Mouse (Mus musculus) frontal cortex, postnatal 10 days (tissue): ENCODE data around the gene Coro7.
"Not testable (repeated sequence)": the region's sequence is repeated elsewhere in the genome, so short reads cannot be mapped to it uniquely, and the experiment has no call there.

ENCODE experiments used
- DNase-seq, 2 experiments: peaks; one replicate each; pipeline ENCODE4 v3.0.0; 2022; ENCODE audit warnings: low spot score in 2 of 2, mixed read lengths in 1 of 2

Coro7 gene

DNA sequence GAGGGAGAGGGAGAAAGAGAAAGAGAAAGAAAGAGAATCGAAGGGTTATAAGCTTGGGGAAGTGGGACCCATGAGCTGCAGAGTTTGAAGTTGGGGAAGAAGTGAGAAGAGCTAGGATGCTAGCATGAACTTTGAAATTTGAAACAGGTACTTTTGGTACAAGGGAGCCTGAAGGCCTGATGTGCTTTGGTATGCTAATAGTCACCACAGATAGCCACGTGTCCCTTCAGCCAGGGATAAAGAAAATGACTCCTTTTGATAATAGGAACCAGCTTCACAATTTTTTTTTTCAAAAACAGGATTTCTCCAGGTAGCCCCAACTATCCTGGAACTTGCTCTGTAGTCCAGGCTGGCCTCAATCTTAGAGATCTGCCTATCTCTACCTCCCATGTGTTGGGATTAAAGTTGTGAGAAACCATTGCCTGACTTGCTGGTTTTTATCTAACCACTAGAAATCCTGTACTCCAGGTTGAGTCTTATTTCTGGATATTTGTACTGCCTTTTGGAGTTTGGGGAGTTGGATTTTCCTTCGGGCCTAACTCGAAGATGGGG lies 3.1 kb upstream of the Coro7 start:
- no peak for DNase-seq

DNA sequence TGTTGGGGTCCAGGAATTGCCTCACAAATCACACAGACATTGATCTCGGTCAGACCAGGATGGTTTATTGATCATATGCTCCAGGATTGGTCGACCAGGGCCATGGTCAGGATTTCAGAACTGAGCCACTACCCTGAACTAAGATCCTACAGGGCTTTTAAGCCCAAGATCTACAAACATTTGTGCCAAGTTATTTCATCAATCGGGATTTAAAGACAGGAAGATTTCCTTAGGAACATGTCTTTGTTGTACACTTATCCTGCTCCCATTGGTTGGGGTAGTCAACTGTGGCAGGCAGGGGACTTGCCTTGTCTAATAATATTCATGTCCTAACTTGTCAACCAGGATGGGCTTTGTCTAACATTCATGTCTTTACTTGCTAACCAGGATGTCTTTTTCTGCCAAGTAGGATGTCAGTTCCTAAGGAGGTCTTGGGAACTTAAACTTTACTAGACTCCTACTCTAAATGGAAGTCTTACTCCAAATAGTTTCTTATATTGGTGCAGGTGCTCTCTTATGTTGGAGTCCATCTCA lies 1.4 kb upstream of the Coro7 start:
- DNase-seq = not testable (repeated sequence)

DNA sequence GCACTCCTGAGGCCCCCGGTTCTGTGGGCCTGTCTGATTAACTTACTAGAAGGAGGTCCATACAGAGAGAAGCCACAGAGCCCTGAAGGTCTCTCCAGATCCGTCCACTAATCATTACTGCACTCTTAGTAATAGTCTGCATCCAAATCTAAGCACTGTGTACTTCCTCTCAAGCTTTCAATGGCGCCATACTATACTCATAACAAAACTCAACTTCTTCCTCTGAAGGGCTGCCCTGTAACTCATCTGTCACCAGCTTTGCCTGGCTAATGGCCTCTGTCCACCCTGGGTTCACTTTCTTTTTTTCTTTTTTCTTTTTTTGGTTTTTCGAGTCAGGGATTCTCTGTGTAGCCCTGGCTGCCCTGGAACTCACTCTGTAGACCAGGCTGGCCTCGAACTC lies 1.5 kb downstream of the Coro7 start:
- DNase-seq = no peak

DNA sequence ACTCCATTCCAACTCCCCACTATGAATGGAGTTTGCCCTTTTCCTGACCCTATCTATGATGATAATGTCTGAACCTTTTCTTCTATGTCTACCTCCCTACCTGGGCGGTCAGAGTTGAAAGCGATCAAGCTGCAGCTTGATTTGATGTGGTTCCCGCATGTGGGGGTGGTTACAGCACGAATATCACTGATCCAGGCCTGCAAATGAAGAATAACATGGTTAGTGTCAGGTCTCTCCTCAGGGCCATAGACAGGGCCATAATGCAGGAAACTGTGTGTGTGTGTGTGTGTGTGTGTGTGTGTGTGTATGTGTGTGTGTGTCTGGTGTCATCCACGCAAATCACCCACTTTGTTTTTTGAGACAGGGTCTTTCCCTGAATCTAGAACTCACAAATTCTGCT lies 2.7 kb downstream of the Coro7 start:
- no peak for DNase-seq

DNA sequence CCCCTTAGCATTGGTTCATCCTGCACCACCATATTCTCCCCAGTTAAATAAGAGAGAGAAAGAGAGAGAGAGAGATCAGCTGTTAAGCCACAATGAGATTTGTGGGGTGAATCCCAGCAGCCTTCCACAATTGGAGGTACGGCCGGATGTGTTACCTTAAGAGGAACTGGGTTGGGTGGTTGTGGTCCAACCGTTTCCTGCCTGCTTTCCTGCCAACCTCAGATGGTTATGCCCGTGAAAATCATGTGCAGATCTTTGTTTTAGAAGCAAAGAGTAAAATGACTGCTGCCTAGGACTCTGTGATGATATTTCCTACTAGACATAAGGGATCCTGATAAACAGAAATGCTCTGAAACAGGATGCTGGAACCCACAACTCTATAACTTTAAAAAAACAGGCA lies 5.5 kb downstream of the Coro7 start:
- no peak for DNase-seq

DNA sequence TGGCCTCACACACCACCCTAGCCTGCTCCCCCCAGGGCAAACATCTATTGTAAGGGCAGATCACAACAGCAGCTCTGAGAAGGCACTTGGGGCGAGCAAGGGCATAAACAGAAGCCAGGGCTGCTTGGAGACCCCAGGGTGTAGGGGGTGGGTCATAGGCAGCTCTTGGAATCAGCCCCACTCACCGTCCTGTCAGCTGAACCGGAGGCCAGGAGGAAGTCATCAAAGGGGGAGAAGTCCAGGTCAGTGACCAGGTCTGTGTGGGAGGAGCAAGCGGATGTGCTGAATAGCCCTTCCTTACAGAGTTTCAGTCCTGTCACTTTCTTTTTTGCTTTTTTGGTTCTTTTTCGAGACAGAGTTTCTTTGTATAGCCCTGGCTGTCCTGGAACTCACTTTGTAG lies 9.3 kb downstream of the Coro7 start:
- no peak for DNase-seq

DNA sequence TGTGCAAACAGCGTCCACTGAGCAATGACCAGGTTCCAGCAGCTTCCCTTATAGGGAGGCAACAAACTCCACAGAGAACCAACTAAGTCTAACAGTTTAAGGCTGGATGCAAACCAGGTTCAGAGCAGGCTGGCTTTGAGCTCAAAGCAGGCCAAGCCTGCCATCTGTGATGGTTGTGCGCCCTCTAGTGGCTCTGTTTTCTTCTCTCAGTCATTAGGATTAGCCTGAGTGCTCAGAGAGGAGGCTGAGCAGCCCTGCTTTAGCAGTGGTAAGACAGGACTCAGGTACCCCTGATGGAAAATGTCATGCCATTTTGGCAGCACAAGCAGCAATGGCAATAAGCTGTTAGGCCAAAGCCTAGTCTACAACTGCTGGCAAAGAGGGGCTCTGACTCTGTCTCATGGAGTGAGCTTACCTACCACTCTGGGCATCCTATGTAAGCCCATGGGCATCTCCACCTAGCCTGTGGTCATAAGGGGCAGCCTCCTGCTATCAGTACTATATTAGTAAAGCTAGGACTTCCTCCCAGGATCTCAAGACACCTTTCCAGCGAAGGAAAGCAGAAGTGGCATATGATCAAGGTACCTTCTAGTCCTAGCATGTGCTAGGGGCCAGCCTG lies 12.3 kb downstream of the Coro7 start:
- DNase-seq = peak in 1 of 2 experiments; percentile 80

DNA sequence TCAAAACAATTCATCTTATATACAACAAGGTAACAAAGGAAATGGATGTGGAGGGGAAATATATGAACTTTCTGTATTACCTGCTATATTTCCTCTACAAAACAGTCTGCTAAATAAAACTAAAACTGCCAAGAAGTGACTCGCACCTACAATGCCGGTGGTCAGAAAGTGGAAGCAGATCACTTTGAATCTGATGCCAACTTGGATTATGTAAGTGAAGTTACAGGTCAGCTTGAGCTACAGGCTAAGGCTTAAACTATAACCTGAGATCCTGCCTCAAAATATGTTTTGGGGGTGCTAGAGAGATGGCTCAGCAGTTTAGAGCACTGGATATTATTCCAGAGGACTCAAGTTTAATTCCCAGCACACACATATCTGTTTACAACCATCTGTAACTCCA lies 13.9 kb downstream of the Coro7 start:
- no peak for DNase-seq

DNA sequence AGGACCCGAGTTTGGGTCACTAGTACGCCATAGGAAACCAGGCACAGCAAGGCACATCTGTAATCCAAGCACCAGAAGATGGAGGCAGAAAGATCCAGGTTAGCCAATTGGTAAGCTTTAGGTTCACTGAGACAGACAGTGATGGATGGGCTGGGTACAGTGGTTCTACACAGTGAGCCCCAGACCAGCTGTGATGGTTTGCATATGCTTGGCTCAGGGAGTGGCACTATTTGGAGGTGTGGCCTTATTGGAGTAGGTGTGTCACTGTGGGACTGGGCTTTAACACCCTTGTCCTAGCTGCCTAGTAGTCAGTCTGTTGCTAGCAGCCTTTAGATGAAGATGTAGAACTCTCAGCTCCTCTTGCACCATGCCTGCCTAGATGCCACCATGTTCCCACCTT lies 15.8 kb downstream of the Coro7 start:
- DNase-seq = no peak

DNA sequence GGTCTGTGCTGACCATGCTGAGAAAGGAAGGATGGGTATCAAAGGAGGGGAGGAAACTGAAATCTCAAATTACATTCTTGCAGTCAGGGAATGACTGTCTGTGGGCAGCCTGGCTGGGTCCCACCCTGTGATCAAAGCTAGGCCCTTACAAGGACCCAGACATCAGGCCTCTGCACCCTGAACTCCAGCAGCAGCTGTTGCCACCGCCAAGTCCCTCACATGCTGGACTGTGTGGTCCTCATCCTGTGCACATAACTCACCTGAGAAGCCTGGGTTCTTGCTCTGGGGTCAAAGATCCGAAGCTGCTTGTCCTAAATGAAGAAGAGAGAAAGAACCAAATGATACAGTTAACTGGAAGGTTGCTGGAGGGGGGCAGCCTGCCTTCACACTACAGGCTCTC lies 18.0 kb downstream of the Coro7 start:
- DNase-seq = no peak

DNA sequence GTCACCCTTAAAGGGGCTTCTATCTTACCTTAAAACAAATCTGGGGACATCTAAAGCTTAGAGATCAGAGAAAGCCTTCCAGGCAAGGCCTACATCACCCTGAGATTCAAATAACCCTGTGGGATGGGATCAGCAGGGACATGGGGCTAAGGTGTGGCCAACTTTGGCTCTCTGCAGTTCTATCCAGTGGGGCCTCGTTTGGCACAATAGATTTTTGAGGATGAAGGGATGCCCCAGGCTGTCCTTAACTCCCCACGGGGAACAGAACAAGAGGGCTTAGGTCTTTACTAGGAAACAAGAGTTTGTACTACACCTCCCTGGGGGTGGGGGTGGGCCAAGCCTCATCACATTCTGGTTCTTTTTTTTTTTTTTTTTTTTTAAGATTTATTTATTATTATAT lies 20.3 kb downstream of the Coro7 start:
- DNase-seq = no peak

DNA sequence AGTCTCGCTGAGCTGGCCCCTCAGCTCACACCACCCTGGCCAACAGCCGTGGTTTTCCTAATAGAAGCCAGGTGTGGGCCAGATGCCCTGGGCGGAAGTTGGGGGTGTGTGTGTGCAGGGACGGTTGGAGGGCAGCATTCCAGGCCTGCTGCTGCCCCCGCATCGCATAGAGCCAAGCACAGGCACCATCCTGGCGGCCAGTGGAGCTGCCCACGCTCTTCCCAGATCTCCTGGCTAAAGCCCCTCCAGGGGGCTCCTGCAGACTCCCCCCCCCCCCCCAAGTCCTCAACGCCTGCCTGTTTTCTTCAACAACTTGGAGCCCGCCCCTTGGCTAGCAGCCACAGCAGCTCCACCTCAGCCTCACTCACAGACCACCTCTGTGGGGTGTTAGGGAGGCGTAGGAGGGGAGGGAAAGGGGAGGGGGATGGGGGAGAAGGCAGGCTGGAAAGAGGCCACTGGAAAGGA lies 20.8 kb downstream of the Coro7 start:
- no peak for DNase-seq

DNA sequence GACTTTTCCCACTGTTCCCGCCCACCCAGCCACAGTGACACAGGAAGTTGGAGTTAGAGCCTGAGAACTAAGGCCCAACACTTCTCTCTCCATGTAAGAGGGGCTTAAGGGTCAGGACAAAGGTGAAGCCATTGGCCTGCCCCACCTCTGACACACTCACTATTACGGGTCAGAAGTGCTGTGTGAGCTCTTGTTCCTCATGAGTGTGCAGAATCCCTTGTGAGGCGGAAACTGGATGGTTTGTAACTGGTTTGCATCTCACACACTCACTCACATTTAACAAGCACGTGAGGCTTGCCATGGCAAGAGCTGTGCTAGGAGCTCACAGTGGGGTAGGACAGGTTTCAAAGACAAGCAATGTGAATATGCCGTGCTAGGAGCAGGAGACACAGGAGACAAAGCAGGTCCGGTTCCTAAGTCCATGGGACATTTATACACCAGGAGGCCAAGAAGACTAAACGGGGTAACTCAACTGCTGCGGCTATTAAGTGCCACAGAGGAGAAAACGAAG lies 23.0 kb downstream of the Coro7 start:
- DNase-seq = no peak

DNA sequence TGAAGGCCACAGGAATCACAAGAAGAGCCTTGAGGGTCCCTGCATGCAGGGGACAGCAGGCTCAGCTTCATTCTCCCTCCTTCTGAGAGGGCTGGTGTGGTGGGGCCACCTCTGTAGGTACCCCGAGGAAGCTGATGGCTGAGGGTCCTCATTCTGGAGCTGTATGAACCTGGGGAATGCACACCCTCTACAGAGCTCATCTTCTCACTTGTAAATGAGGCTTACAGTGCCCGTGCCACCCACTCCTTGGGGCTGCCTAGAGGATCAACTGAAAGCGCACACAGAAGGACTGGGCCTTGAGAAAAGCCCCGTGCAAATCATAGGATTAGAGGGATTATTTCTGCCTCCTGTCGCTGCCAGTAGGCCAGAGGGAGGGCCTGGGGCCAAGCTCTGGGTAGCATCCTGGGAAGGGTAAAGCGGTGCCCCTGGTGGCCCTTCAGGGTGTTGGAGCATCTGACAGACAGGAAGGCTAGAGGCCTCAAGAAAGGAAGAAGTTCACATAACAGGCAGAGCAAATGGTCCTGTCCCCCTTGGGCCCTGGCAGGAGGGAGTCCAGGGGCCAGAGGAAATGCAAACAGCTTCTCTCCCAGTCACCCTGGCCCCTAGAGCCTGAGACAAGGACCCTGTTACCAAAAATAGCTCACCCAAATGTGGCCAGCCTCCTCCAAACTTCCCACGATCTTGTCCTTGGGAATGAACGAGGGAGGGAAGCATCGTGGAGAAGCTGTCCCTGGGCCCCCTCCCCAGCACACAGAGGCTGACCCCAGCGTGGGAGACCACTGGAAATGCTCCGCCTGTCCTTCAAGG lies 23.6 kb downstream of the Coro7 start:
- DNase-seq = no peak

DNA sequence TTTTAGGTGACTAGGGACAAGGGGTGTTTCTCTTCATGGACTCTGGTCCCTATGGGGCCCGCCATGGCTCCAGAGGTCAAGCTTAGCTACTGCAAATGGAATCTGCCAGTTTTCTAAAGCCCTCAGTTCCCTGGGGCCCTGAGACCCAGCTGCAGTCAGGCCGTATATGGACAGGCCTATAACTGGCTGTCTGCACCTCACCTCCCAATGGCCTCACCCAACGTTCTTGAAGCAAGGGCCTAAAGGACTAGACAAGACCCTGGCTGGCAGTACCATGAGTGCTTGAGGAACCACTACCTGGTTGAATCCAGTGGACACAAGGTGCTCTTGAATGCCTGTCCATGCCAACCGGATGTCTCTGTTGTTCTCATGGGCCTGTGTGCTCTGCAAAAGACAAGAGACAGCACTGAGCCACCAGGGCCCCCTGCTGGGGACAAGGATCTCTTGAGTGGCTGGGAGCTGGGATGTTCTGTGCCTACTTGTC lies 24.3 kb downstream of the Coro7 start:
- no peak for DNase-seq

DNA sequence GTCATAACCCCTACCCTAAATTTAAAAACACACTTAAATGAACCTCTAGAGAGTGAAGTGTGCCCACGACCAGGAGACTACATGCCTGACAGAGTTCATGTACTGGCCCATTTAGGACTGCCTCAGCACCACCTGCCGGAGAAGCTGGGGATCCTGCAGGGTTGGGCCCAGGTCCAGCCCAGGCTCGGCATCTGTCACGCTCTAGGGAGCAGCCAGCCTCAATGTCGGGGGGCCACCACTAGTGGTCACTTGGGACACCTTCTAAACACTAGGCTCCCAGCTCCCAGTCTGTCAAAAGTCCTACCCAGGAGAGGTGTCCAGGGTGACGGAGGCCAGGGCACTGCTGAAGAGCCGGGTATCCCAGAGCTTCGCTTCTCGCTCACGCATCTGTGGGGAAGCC lies 24.9 kb downstream of the Coro7 start:
- DNase-seq = no peak

DNA sequence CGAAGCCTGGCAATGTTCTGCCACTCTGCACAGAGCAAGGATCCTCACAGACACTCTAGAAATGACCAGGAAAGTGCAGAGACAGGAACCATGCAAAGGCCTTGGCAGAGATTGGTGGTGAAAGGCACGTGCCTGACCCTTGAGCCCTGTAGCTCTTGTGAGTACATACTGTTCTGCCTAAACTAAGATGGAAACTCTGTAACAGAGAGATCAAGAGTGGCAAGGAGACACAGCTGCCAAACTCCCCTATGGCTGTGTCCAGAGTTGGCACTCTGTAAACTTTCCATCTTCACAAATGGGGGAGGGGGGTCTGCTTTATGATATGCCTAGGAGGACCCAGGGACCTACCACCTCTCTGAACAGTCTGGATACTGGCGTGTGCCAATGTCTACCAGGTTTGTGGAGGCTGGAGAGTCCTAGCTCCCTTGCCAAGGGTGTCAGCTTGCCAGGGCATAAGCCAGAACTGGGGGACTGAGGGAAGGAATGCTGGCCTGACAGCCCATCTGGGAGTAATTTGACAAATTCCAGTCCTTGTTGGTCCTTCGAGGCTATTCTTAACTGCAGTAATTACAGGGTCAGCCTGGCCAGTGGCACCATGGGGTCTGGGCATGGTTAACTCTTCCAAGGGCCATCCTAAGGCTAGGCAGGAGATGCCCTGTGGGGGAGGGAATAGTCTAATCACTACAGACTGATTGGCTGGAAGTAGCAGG lies 26.7 kb downstream of the Coro7 start:
- DNase-seq = no peak

DNA sequence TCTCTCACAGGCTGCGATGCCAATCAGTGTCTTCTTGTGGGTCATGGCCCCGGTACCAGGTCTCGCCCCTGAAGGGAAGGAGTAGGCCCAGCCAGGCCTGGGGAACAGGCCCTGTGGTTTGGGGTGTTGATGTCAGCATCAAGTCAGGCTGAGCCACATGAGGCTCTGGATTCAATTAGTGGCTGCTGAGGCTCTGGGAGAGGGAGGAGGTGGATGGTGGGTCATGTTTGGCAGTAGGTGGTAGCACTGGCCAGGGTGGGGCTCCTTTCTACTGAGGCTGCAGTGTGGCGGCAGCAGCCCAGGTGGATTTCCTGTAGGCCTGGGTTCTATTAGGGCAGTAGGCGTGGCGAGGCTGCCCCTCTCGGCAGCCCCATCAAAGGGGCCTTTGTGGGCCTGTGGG lies 28.0 kb downstream of the Coro7 start:
- DNase-seq = no peak

DNA sequence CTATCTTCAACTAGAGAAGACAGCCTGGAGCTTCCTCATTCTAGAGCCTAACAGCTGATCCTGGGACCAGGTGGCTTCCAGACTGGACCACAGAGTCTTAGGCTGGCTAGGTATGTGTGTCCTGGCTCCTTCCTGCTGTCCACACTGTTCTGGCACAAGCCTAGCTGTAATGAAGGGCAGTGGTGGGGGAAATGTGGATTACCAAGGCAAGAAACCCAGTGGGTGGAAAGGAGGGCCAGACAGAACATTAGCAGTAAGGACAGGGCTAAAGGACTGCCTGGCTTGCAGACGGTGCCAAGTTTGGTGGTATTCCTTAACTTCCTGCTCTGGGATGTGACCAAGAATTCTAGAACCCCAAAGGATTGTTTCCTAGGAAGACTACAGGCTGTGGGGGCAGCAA lies 28.5 kb downstream of the Coro7 start:
- DNase-seq = no peak

DNA sequence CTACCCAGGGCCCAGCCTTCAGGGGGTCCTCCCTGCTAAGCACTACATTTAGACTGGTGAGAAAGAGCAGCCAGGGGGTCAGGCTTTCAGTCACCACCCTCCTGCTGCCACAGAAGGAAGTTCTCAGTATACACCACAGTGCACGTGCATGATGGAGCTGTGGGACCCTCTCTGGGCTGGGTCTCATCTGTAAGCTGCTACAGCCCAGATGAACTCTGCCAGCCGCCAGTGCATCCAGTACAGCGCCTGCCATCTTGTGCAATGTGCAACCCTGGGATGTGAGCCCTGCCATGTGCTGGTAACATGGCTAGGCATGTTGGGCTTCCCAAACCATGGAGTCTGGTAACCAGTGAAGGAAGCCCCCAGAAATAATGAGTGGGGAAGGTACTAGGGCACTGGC lies 29.4 kb downstream of the Coro7 start:
- DNase-seq = no peak

DNA sequence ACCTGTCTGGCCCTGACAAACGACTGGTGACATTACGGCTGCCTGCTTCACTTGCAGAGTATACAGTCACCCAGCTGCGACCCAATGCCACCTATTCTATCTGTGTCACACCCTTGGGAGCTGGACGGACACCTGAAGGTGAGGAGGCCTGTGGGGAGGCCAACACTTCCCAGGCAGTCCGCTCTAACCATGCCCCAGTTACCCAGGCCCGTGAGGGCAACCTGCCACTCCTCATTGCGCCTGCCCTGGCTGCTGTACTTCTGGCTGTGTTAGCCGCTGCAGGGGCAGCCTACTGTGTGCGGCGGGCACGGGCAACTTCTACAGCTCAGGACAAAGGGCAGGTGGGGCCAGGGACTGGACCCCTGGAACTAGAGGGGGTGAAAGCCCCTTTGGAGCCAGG lies 29.9 kb downstream of the Coro7 start:
- no peak for DNase-seq

DNA sequence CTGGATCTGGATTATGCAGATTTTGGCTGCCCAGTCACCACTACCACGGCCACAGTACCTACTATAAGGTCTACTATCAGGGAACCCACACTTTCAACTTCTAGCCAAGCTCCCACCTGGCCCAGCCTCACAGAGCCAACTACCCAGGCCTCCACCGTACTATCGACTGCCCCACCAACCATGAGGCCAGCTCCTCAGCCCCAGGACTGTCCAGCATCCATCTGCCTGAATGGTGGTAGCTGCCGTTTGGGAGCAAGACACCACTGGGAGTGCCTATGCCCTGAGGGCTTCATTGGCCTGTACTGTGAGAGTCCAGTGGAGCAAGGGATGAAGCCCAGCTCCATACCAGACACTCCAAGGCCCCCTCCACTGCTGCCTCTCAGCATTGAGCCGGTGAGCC lies 30.4 kb downstream of the Coro7 start:
- DNase-seq = no peak
